Mouse (Mus musculus) forebrain, embryonic 14.5 days (tissue): ENCODE data around the gene Bag1. TPM values are rescaled to one million over a fixed set of nuclear protein-coding genes. Genes with fewer than 3 reads are reported as not detected.

Source experiments
- ATAC-seq: fragments of 200-750 bp; cut with Nextera tagmentation; 2 replicates; pipeline ENCODE4 v1.8.0; 2017; ENCODE audit warnings: mild to moderate bottlenecking, moderate library complexity
- DNase-seq: peaks from one replicate; pipeline ENCODE4 v3.0.0-alpha.2; 2015; ENCODE audit warnings: low spot score
- H3K27ac ChIP-seq: fragments of 300-500 bp; sonication (generic); 2 replicates; pipeline ENCODE4 v1.5.1; 2014; ENCODE audit warnings: low read depth, mild to moderate bottlenecking, control low read depth, low read length, moderate library complexity
- H3K27me3 ChIP-seq: fragments of 300-500 bp; sonication (generic); replicated peaks from 2 replicates; pipeline ENCODE4 v1.6.1; 2014; ENCODE audit warnings: low read length, control low read depth, mixed read lengths; ENCODE audit not compliant: control insufficient read depth, insufficient read depth
- H3K36me3 ChIP-seq: fragments of 300-500 bp; sonication (generic); 2 replicates; pipeline ENCODE4 v1.6.1; 2014; ENCODE audit warnings: low read length, control low read depth; ENCODE audit not compliant: control insufficient read depth, insufficient read depth
- H3K4me1 ChIP-seq: fragments of 300-500 bp; sonication (generic); 2 replicates; pipeline ENCODE4 v1.6.1; 2014; ENCODE audit warnings: antibody characterized with exemption, low read length, control low read depth; ENCODE audit not compliant: control insufficient read depth, insufficient read depth
- H3K4me2 ChIP-seq: fragments of 300-500 bp; sonication (generic); 2 replicates; pipeline ENCODE4 v1.6.1; 2014; ENCODE audit warnings: mild to moderate bottlenecking, control low read depth, low read length
- H3K4me3 ChIP-seq: fragments of 300-500 bp; sonication (generic); 2 replicates; pipeline ENCODE4 v1.5.1; 2014; ENCODE audit warnings: low read depth, low read length, control low read depth
- H3K9ac ChIP-seq: fragments of 300-500 bp; sonication (generic); 2 replicates; pipeline ENCODE4 v1.6.1; 2014; ENCODE audit warnings: mild to moderate bottlenecking, low read length, control low read depth, moderate library complexity
- H3K9me3 ChIP-seq: fragments of 300-500 bp; sonication (generic); replicated peaks from 2 replicates; pipeline ENCODE4 v1.6.1; 2016; ENCODE audit warnings: low read length, control low read depth, mixed read lengths; ENCODE audit not compliant: control insufficient read depth
- WGBS: fragments of 180-500 bp; shearing (Covaris S2); extraction: QIAGEN DNeasy Blood & Tissue Kit; methylation state at CpG from one replicate; pipeline ENCODE4 v1.1.7; 2014; 5-methylcytosine and 5-hydroxymethylcytosine counted together
- polyA plus RNA-seq: library from polyadenylated mRNA; unstranded; fragments of >200 nt; fragmentation: Nextera tagmentation; extraction: Ambion mirVana; gene quantifications from 2 replicates; pipeline ENCODE4 v1.2.1, GENCODE M21; 2014

Bag1 gene
- polyA plus RNA-seq, 1 experiment from 2014 or later: 209 TPM

GRCm38 (mm10) chr4:40923087-40923651, 24.9 kb downstream of the Bag1 start:
- 87% methylated on average over 6 of the region's 6 CpGs for WGBS
- no peaks in the 10 kb centered on the region for H3K9me3 ChIP-seq
- H3K27ac ChIP-seq: no peak overlapping the region
- no peak for ATAC-seq
- H3K9ac ChIP-seq: no peak overlapping the region
- H3K36me3 ChIP-seq: no peaks in the 10 kb centered on the region
- no peaks in the 10 kb centered on the region for H3K4me1 ChIP-seq
- no peaks in the 10 kb centered on the region for H3K27me3 ChIP-seq
- no peak for DNase-seq
- H3K4me2 ChIP-seq: no peak overlapping the region
- no peak overlapping the region for H3K4me3 ChIP-seq

- DNase-seq: no peak
- Histone ChIP-seq H3K36me3 (no peaks in the 10 kb centered on the region), H3K9ac (no peak overlapping the region), H3K4me3 (no peak overlapping the region), H3K4me2 (no peak overlapping the region), H3K4me1 (no peaks in the 10 kb centered on the region), H3K27me3 (no peaks in the 10 kb centered on the region), H3K27ac (no peak overlapping the region), H3K9me3 (no peaks in the 10 kb centered on the region)
- WGBS: 70% methylated on average over 3 of the region's 3 CpGs
- no peak for ATAC-seq
Observed at GRCm38 (mm10) chr4:40921288-40921687, 26.8 kb downstream of the Bag1 start.

- WGBS: 84% methylated on average over 2 of the region's 2 CpGs
- H3K4me2 ChIP-seq: no peak overlapping the region
- no peaks in the 10 kb centered on the region for H3K36me3 ChIP-seq
- H3K9me3 ChIP-seq: no peaks in the 10 kb centered on the region
- DNase-seq (no peak), ATAC-seq (no peak)
- no peak overlapping the region for H3K27ac ChIP-seq
- H3K9ac ChIP-seq: no peak overlapping the region
- H3K4me1 ChIP-seq: no peaks in the 10 kb centered on the region
- H3K27me3 ChIP-seq: no peaks in the 10 kb centered on the region
- no peak overlapping the region for H3K4me3 ChIP-seq
Observed at GRCm38 (mm10) chr4:40920576-40920975, 27.5 kb downstream of the Bag1 start.

GRCm38 (mm10) chr4:40919785-40920184, 28.3 kb downstream of the Bag1 start, which contains the start of gene Spink4:
Gene Spink4, plus strand, starts transcription at chr4:40920052.
- no peak within 1 kb of the TSS for H3K4me2 ChIP-seq

GRCm38 (mm10) chr4:40916592-40917155, 31.4 kb downstream of the Bag1 start:
- Histone ChIP-seq H3K9ac (no peak overlapping the region), H3K27ac (no peak overlapping the region), H3K4me3 (no peak overlapping the region), H3K4me2 (no peak overlapping the region), H3K9me3 (no peaks in the 10 kb centered on the region), H3K27me3 (no peaks in the 10 kb centered on the region), H3K4me1 (no peaks in the 10 kb centered on the region), H3K36me3 (no peaks in the 10 kb centered on the region)
- 92% methylated on average over 7 of the region's 7 CpGs for WGBS
- DNase-seq (no peak), ATAC-seq (no peak)

More at GRCm38 (mm10) chr4:40919785-40920184, 28.3 kb downstream of the Bag1 start, which contains the start of gene Spink4:
- ATAC-seq (no peak), DNase-seq (no peak)
- Histone ChIP-seq H3K27ac (no peak within 1 kb of the TSS), H3K9me3 (no peaks in the 10 kb centered on the region), H3K9ac (no peak within 1 kb of the TSS), H3K36me3 (no peaks in the 10 kb centered on the region), H3K4me1 (no peaks in the 10 kb centered on the region), H3K4me3 (no peak within 1 kb of the TSS), H3K27me3 (no peaks in the 10 kb centered on the region)
- WGBS: 60% methylated on average over 3 of the region's 3 CpGs

GRCm38 (mm10) chr4:40915947-40916346, 32.1 kb downstream of the Bag1 start:
- 78% methylated on average over 5 of the region's 5 CpGs for WGBS
- no peak for ATAC-seq

GRCm38 (mm10) chr4:40914287-40914867, 33.7 kb downstream of the Bag1 start:
- H3K9ac ChIP-seq: no peak overlapping the region
- ATAC-seq: no peak
- no peak overlapping the region for H3K4me2 ChIP-seq

More at GRCm38 (mm10) chr4:40915947-40916346, 32.1 kb downstream of the Bag1 start:
- Histone ChIP-seq H3K9me3 (no peaks in the 10 kb centered on the region), H3K4me1 (no peaks in the 10 kb centered on the region), H3K4me3 (no peak overlapping the region), H3K9ac (no peak overlapping the region), H3K36me3 (no peaks in the 10 kb centered on the region), H3K27ac (no peak overlapping the region), H3K4me2 (no peak overlapping the region), H3K27me3 (no peaks in the 10 kb centered on the region)
- no peak for DNase-seq

GRCm38 (mm10) chr4:40908261-40908969, 39.7 kb downstream of the Bag1 start:
- H3K27ac ChIP-seq: no peak overlapping the region
- no peaks in the 10 kb centered on the region for H3K36me3 ChIP-seq
- DNase-seq (peak; percentile 65), ATAC-seq (no peak)
- H3K27me3 ChIP-seq: no peaks in the 10 kb centered on the region
- 48% methylated on average over 20 of the region's 20 CpGs for whole genome bisulfite sequencing
- no peak overlapping the region for H3K9ac ChIP-seq
- H3K4me2 ChIP-seq: no peak overlapping the region
- no peaks in the 10 kb centered on the region for H3K4me1 ChIP-seq
- H3K9me3 ChIP-seq: no peaks in the 10 kb centered on the region
- H3K4me3 ChIP-seq: no peak overlapping the region

More at GRCm38 (mm10) chr4:40914287-40914867, 33.7 kb downstream of the Bag1 start:
- no peaks in the 10 kb centered on the region for H3K4me1 ChIP-seq
- no peak for DNase-seq
- no peaks in the 10 kb centered on the region for H3K36me3 ChIP-seq
- H3K27ac ChIP-seq: no peak overlapping the region
- no peaks in the 10 kb centered on the region for H3K27me3 ChIP-seq
- no peaks in the 10 kb centered on the region for H3K9me3 ChIP-seq
- no peak overlapping the region for H3K4me3 ChIP-seq

GRCm38 (mm10) chr4:40906298-40906697, 41.8 kb downstream of the Bag1 start:
- H3K4me3 ChIP-seq: no peak overlapping the region
- WGBS: 61% methylated on average over 1 of the region's 1 CpGs
- no peaks in the 10 kb centered on the region for H3K27me3 ChIP-seq
- peak; percentile 48 for DNase-seq
- H3K27ac ChIP-seq: no peak overlapping the region
- ATAC-seq: no peak
- no peak overlapping the region for H3K9ac ChIP-seq
- no peaks in the 10 kb centered on the region for H3K36me3 ChIP-seq
- H3K4me1 ChIP-seq: no peaks in the 10 kb centered on the region
- no peak overlapping the region for H3K4me2 ChIP-seq
- no peaks in the 10 kb centered on the region for H3K9me3 ChIP-seq
